Mouse (Mus musculus): ENCODE measurements at regions not wholly inside any gene's neighbourhood (a gene's known extent, or its start where the extent isn't known, plus 50 kb on each side); places are given as distances from the start of the nearest gene placed in this dataset.

DNA sequence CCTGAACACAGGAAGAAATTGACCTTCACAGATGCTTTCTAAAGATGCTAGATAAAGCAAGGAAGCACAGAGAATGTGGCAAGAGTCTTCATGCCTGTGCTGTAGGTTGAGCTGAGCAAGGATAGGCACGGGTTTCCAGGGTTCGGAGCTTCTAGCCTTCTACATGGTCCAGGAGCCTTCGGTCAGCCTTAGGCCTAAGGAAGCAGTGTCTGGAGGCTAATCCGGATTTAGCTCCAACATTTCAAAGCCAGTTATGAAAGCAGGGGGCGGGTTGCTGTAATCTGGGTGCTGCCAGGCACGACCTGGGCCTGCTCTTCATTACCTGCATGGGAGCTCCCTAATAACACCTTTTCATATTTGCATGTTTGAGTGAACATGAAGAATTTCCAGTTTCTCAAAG lies 97.5 kb upstream of the Gls start:
- no peak for TF ChIP-seq POLR2A (IDR thresholded peaks at IDR 0.05; ENCODE audit: borderline replicate concordance, low read depth, low read length)
- no peak for TF ChIP-seq CTCF (IDR thresholded peaks at IDR 0.05; ENCODE audit: low read depth, low read length)
